Mouse (Mus musculus) liver, postnatal 0 days (tissue): ENCODE data around the gene Cacnb1. TPM values are rescaled to one million over a fixed set of nuclear protein-coding genes. Genes with fewer than 3 reads are reported as not detected.
A peak's percentile ranks its signal among the peaks of the same experiment; 100 is the strongest.

Experiments used
- ATAC-seq: fragments of 200-750 bp; cut with Nextera tagmentation; 2 replicates; pipeline ENCODE4 v1.8.0; 2017; ENCODE audit warnings: mild to moderate bottlenecking, moderate library complexity
- DNase-seq: peaks from one replicate; pipeline ENCODE4 v3.0.0-alpha.2; 2016
- H3K27ac ChIP-seq: fragments of 300-500 bp; sonication (generic); 2 replicates; pipeline ENCODE4 v1.5.1; 2014; ENCODE audit warnings: antibody characterized with exemption, moderate library complexity, mild to moderate bottlenecking, low read depth
- H3K27me3 ChIP-seq: fragments of 300-500 bp; sonication (generic); 2 replicates; pipeline ENCODE4 v1.6.1; 2014; ENCODE audit warnings: low read length, control low read depth, mixed read lengths; ENCODE audit not compliant: insufficient read depth
- H3K36me3 ChIP-seq: fragments of 300-500 bp; sonication (generic); replicated peaks from 2 replicates; pipeline ENCODE4 v1.6.1; 2014; ENCODE audit warnings: mild to moderate bottlenecking, control low read depth, low read length, moderate library complexity, mixed read lengths; ENCODE audit not compliant: insufficient read depth
- H3K4me1 ChIP-seq: fragments of 300-500 bp; sonication (generic); 2 replicates; pipeline ENCODE4 v1.6.1; 2014; ENCODE audit warnings: antibody characterized with exemption, mild to moderate bottlenecking, control low read depth; ENCODE audit not compliant: insufficient read depth
- H3K4me2 ChIP-seq: fragments of 300-500 bp; sonication (generic); 2 replicates; pipeline ENCODE4 v1.6.1; 2014; ENCODE audit warnings: low read depth, mild to moderate bottlenecking, low read length, moderate library complexity, mixed read lengths
- H3K4me3 ChIP-seq: fragments of 300-500 bp; sonication (generic); 2 replicates; pipeline ENCODE4 v1.5.1; 2014; ENCODE audit warnings: low read depth, low read length
- H3K9ac ChIP-seq: fragments of 300-500 bp; sonication (generic); replicated peaks from 2 replicates; pipeline ENCODE4 v1.6.1; 2014; ENCODE audit warnings: mild to moderate bottlenecking, moderate library complexity
- H3K9me3 ChIP-seq: fragments of 300-500 bp; sonication (generic); 2 replicates; pipeline ENCODE4 v1.6.1; 2016; ENCODE audit warnings: mild to moderate bottlenecking, control low read depth, low read length, mixed read lengths
- CTCF ChIP-seq: sonication (generic); IDR thresholded peaks from 2 replicates; pipeline ENCODE4 v1.5.1; 2016; ENCODE audit warnings: antibody characterized with exemption, low read depth
- EP300 ChIP-seq: IDR thresholded peaks from 2 replicates; pipeline ENCODE4 v1.6.1; 2016; ENCODE audit warnings: antibody characterized with exemption, low read depth, mild to moderate bottlenecking
- WGBS: fragments of 180-500 bp; shearing (Covaris S2); extraction: QIAGEN DNeasy Blood & Tissue Kit; methylation state at CpG from one replicate; pipeline ENCODE4 v1.1.7; 2014; ENCODE audit not compliant: insufficient replicate concordance; 5-methylcytosine and 5-hydroxymethylcytosine counted together
- polyA plus RNA-seq: library from polyadenylated mRNA; unstranded; fragments of >200 nt; fragmentation: Nextera tagmentation; extraction: Ambion mirVana; gene quantifications from 2 replicates; pipeline ENCODE4 v1.2.1, GENCODE M21; 2015

Cacnb1 gene
- polyA plus RNA-seq, 1 experiment from 2014 or later = 0.23 TPM

DNA sequence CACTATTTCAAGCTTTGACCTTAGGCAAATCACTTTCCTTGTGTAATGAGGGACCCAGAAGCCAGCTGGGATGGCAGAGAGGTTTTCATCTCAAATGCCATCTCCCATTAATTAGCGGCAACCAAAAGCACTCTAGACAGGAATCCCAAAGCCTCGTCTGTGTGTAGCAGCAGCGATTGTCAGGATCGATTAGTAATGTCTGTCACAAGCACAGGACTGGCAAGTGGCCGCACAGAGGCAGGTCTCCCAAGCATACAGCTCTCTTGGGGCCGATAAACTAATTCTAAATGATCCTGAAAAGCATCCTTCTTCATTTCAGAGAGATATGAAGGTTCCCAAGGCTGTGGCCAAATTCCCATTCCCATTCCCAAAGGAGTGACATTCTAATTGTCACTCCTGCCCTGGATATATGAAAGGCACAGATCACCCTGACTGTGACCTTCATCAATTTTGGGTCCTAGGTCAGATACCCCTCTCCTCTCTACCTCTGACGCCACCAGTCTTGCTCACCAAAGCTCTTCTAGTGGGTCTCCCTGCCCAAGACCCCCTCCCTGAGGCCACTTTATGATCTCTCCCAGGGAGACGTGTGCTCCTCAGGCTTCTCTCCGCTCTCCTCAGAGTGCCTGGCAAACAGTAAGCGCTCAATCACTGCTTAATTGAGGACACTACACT, 42.9 kb downstream of the Cacnb1 start:
- H3K36me3 ChIP-seq = no peaks in the 10 kb centered on the region
- H3K4me1 ChIP-seq = no peaks in the 10 kb centered on the region
- H3K4me2 ChIP-seq = no peak overlapping the region
- H3K4me3 ChIP-seq = no peak overlapping the region
- no peak overlapping the region for H3K9ac ChIP-seq
- DNase-seq (no peak), ATAC-seq (no peak)
- H3K27ac ChIP-seq = no peak overlapping the region
- no peak for TF ChIP-seq EP300
- no peak for TF ChIP-seq CTCF
- 65% methylated on average over 10 of the region's 10 CpGs for WGBS
- no peaks in the 10 kb centered on the region for H3K27me3 ChIP-seq
- H3K9me3 ChIP-seq = no peaks in the 10 kb centered on the region

DNA sequence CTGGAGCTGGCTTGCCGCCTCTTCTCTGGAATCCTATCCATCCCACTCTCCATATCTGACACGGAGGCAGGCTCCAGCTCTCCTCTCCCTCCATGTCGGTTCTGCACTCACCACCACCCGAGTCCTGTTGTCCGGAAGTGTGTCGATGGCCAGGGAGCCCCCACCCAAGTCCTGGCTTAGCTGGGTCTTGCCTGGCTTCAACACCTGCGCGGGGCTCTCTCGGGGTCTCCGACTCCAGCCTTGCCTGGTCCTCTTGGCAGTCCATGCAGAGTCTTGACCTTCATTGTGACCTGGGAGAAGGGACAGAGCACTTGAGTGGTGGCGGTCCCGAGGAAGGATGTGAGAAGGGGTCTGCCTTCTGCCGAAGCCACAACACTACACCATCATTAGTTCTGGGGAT, 44.4 kb downstream of the Cacnb1 start:
- Histone ChIP-seq H3K4me3 (no peak overlapping the region), H3K4me2 (no peak overlapping the region), H3K9ac (no peak overlapping the region), H3K36me3 (no peaks in the 10 kb centered on the region), H3K9me3 (no peaks in the 10 kb centered on the region), H3K4me1 (no peaks in the 10 kb centered on the region), H3K27me3 (no peaks in the 10 kb centered on the region), H3K27ac (no peak overlapping the region)
- no peak for TF ChIP-seq EP300
- 79% methylated on average over 13 of the region's 13 CpGs for WGBS
- no peak for DNase-seq
- ATAC-seq = no peak

DNA sequence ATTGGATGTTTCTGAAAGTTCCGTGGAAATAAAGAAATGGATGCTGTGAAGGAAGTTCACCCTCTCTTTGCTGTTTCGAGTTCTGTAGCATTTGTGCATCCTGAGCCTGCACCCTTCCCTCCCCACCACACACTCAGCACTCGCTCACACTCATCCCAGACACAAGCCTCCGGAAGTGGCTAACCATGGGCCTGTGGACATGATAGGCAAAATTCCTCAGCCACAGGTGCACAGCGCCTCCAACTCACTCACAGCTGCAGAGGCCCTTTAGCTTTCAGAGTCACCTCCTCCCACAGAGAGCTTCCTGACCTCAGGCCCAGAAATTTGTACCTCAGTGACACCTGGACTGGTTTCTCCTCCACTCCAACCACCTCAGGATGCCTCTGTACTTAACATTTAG, 45.0 kb downstream of the Cacnb1 start:
- Histone ChIP-seq H3K27me3 (no peaks in the 10 kb centered on the region), H3K4me1 (no peaks in the 10 kb centered on the region), H3K9me3 (no peaks in the 10 kb centered on the region), H3K27ac (no peak overlapping the region), H3K4me2 (no peak overlapping the region), H3K4me3 (no peak overlapping the region), H3K36me3 (no peaks in the 10 kb centered on the region), H3K9ac (no peak overlapping the region)
- no peak for TF ChIP-seq EP300
- TF ChIP-seq CTCF = no peak
- no peak for ATAC-seq
- no peak for DNase-seq
- WGBS = 61% methylated on average over 5 of the region's 5 CpGs

DNA sequence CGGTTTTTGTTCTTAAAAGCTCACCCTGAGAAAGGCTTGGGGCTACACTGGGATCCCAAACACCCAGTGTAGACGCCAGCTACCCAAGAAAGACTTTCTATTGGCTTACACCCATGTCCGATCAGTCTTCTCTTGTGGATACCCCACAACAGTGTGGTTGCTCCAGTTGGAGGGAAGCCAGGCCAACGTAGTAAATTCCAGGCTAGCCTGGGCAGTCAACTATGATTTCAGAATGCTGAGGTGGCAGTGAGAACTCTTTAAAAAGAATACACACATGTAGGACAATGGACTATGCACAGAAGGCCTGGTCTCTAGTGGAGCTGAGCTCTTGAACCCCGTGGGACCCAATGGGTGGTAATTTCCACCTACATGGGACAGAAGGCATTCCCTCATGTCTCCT, 48.1 kb downstream of the Cacnb1 start:
- no peak for TF ChIP-seq EP300
- no peak for TF ChIP-seq CTCF
- WGBS = 79% methylated on average over 5 of the region's 5 CpGs
- ATAC-seq = no peak

DNA sequence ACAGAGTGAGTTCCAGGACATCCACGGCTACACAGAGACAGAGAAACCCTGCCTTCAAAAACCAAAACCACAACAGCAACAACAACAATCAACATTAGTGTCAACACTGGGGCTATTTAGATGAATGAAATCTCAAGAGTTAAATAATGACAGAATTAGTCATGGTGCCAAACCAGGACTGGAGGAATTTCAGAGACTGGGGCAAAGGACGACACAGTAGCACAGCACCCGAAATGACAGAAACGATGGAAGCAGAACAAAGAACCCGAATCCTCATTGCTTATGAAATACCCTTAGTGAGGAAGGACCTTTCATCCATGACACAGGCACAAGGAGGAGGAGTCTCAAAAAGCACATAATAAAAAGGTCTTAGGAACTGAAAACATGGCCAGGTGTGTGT, 48.7 kb downstream of the Cacnb1 start:
- TF ChIP-seq EP300 (no peak), CTCF (no peak)
- WGBS = 81% methylated on average over 5 of the region's 5 CpGs
- Histone ChIP-seq H3K27ac (no peak overlapping the region), H3K36me3 (no peaks in the 10 kb centered on the region), H3K9ac (no peak overlapping the region), H3K4me3 (no peak overlapping the region), H3K4me2 (no peak overlapping the region), H3K27me3 (no peaks in the 10 kb centered on the region), H3K4me1 (no peaks in the 10 kb centered on the region), H3K9me3 (no peaks in the 10 kb centered on the region)
- no peak for DNase-seq
- ATAC-seq = no peak

More for the DNA sequence above, 48.1 kb downstream of the Cacnb1 start:
- H3K36me3 ChIP-seq = no peaks in the 10 kb centered on the region
- no peaks in the 10 kb centered on the region for H3K4me1 ChIP-seq
- no peak overlapping the region for H3K4me3 ChIP-seq
- no peak for DNase-seq
- H3K27me3 ChIP-seq = no peaks in the 10 kb centered on the region
- H3K9me3 ChIP-seq = no peaks in the 10 kb centered on the region
- H3K27ac ChIP-seq = no peak overlapping the region
- H3K4me2 ChIP-seq = no peak overlapping the region
- H3K9ac ChIP-seq = no peak overlapping the region

DNA sequence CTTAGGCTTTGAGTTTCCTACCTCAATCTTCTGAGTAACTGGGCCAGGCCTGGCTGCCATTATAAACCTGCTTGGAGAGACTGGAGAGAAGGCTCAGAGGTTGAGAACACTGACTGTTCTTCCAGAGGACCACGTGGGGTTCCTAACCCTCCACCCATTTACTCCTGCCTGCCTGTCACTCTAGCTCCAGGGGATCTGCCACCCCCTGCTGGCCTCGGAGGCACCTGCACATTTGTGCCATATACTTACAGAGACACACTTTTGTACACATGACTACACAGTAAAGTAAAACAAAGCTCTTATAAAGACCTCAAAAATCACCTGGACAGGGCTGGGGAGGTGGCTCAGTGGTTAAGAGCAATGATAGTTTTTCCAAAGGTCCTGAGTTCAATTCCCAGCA, 50.4 kb downstream of the Cacnb1 start:
- TF ChIP-seq CTCF (peak; percentile 42), EP300 (no peak)
- DNase-seq = no peak
- Histone ChIP-seq H3K9ac (no peak overlapping the region), H3K27me3 (no peaks in the 10 kb centered on the region), H3K36me3 (no peaks in the 10 kb centered on the region), H3K9me3 (no peaks in the 10 kb centered on the region), H3K4me2 (no peak overlapping the region), H3K4me3 (no peak overlapping the region), H3K4me1 (no peaks in the 10 kb centered on the region), H3K27ac (no peak overlapping the region)
- 71% methylated on average over 2 of the region's 2 CpGs for WGBS
- no peak for ATAC-seq

DNA sequence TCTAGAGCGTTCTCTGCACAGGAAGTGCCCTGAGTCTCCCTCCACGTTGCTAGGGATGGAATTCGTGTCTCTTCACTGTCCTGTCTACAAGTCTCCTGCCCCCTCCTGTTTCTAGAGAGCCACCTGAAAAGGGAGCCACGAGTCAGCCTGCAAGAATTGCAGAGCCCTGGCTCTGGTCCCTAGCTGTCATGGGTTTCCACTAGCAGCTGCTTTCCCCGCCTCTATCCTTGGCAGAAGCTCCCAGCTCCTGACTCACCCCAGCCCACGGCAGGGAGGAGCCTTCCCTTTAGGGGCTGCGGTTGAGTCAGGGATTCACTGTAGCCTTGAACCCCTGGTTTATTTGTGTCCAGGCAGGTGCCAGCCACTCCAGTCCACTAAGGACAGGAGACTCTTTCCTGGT, 51.6 kb downstream of the Cacnb1 start:
- Histone ChIP-seq H3K4me3 (no peak overlapping the region), H3K27me3 (no peaks in the 10 kb centered on the region), H3K4me2 (no peak overlapping the region), H3K9me3 (no peaks in the 10 kb centered on the region), H3K4me1 (no peaks in the 10 kb centered on the region), H3K9ac (no peak overlapping the region), H3K36me3 (no peaks in the 10 kb centered on the region), H3K27ac (no peak overlapping the region)
- TF ChIP-seq CTCF (no peak), EP300 (no peak)
- DNase-seq (no peak), ATAC-seq (no peak)
- 26% methylated on average over 7 of the region's 7 CpGs for WGBS
